Mouse (Mus musculus): ENCODE data around the gene Cenph. TPM values are rescaled to one million over a fixed set of nuclear protein-coding genes. Genes with fewer than 3 reads are reported as not detected.
"Not testable (repeated sequence)": the region's sequence is repeated elsewhere in the genome, so short reads cannot be mapped to it uniquely, and the experiment has no call there.

The Cenph gene
- polyA plus RNA-seq, 1 experiment from 2014 or later: 4.3 TPM

- H3K4me3 ChIP-seq (ENCODE audit: inconsistent target): peak overlapping the region; percentile 82
- 6% methylated on average over 8 of the region's 8 CpGs for WGBS (ENCODE audit: missing documents)
- no peak overlapping the region for H3K27ac ChIP-seq
- H3K79me2 ChIP-seq (ENCODE audit: inconsistent target): peaks cover 8% of the 10 kb centered on the region
- H3K36me3 ChIP-seq (ENCODE audit: inconsistent target): no peaks in the 10 kb centered on the region
Observed at GRCm38 (mm10) chr13:100776056-100776419, 339 bp upstream of the Cenph start.

- Histone ChIP-seq H3K4me3 (ENCODE audit: inconsistent target) (peak overlapping the region; percentile 82), H3K36me3 (ENCODE audit: inconsistent target) (0 out of 2 replicates have a peak, but pooled peaks cover 4% of the 10 kb centered on the region)
Observed at GRCm38 (mm10) chr13:100774704-100775103, 995 bp downstream of the Cenph start.

DNA sequence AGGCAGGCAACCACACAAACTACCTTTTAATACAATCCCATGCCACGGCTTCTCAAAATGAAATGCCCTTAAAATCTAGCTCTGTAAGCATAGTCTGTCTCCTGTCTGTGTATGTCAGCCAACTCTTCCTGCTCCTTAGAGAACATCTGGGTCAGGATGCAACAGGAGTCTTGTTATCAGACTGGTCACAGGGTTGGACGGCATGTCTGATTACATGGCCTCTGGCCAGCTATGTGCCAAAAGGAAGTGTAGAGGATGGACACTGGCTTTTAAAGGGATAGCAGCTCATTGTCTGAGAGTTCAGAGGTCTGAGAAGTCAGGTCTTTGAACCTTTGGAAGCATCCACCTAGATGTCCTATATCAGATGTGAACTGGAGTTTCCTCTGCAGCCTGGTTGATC is 20.4 kb downstream of the Cenph start:
- Histone ChIP-seq H3K79me2 (ENCODE audit: inconsistent target) (no peaks in the 10 kb centered on the region), H3K27ac (no peak overlapping the region), H3K36me3 (ENCODE audit: inconsistent target) (no peaks in the 10 kb centered on the region), H3K4me3 (ENCODE audit: inconsistent target) (no peak overlapping the region)
- 94% methylated on average over 2 of the region's 2 CpGs for WGBS (ENCODE audit: missing documents)

More at GRCm38 (mm10) chr13:100774704-100775103, 995 bp downstream of the Cenph start:
- Histone ChIP-seq H3K27ac (no peak overlapping the region), H3K79me2 (ENCODE audit: inconsistent target) (peaks cover 8% of the 10 kb centered on the region)

DNA sequence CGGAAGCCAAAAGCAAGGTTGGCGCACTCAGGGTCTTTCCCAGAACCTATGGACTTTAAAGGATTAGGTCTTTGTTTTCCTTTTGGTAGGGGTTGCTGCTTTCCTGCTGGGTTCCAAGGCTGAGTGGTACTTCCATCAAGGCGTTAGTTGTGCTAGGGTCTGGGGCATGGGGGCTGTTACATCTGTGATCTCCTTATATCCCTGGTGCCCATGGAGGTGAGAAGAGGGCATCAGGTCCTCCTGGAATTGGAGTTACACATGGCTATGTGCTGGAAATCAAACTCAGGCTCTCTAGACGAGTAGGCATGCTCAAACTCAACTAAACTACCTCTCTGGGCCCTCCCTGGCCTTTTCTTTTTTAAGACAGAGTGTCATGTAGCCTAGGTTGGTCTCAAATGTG is 21.5 kb downstream of the Cenph start:
- Histone ChIP-seq H3K36me3 (ENCODE audit: inconsistent target) (no peaks in the 10 kb centered on the region), H3K27ac (no peak overlapping the region), H3K79me2 (ENCODE audit: inconsistent target) (no peaks in the 10 kb centered on the region), H3K4me3 (ENCODE audit: inconsistent target) (no peak overlapping the region)
- 100% methylated on average over 4 of the region's 4 CpGs for WGBS (ENCODE audit: missing documents)

GRCm38 (mm10) chr13:100753011-100753410 is 22.7 kb downstream of the Cenph start:
- no peak overlapping the region for H3K27ac ChIP-seq
- no peaks in the 10 kb centered on the region for H3K79me2 ChIP-seq (ENCODE audit: inconsistent target)
- H3K36me3 ChIP-seq (ENCODE audit: inconsistent target): no peaks in the 10 kb centered on the region
- H3K4me3 ChIP-seq (ENCODE audit: inconsistent target): no peak overlapping the region
- 91% methylated on average over 5 of the region's 6 CpGs for WGBS (ENCODE audit: missing documents)

GRCm38 (mm10) chr13:100752529-100752928 is 23.2 kb downstream of the Cenph start:
- Histone ChIP-seq H3K79me2 (ENCODE audit: inconsistent target) (no peaks in the 10 kb centered on the region), H3K27ac (no peak overlapping the region), H3K4me3 (ENCODE audit: inconsistent target) (no peak overlapping the region), H3K36me3 (ENCODE audit: inconsistent target) (no peaks in the 10 kb centered on the region)
- WGBS (ENCODE audit: missing documents): 85% methylated on average over 8 of the region's 8 CpGs

GRCm38 (mm10) chr13:100751402-100751801 is 24.3 kb downstream of the Cenph start:
- H3K79me2 ChIP-seq (ENCODE audit: inconsistent target): no peaks in the 10 kb centered on the region
- no peaks in the 10 kb centered on the region for H3K36me3 ChIP-seq (ENCODE audit: inconsistent target)
- H3K4me3 ChIP-seq (ENCODE audit: inconsistent target): no peak overlapping the region
- H3K27ac ChIP-seq: no peak overlapping the region
- WGBS (ENCODE audit: missing documents): 85% methylated on average over 3 of the region's 3 CpGs

DNA sequence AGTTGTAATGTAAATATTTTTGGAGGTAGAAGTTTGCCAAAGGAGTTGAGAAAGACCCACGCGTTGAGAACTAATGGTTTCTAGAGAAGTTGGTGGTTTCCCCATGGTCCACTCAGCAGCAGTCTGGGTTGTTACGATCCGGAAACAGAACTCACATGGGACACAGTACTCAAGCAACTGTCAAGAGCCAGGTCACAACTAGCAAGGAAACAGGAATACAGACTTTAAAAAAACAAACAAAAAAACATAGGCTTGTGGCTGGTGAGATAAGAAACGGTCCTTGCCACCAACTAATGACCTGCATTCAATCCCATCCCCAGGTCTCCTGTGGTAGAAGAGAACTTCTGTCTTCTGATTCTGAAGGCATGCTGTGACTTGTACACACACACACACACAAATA is 24.9 kb downstream of the Cenph start:
- WGBS (ENCODE audit: missing documents): 15% methylated on average over 5 of the region's 5 CpGs
- no peak overlapping the region for H3K4me3 ChIP-seq (ENCODE audit: inconsistent target)
- no peaks in the 10 kb centered on the region for H3K79me2 ChIP-seq (ENCODE audit: inconsistent target)
- H3K36me3 ChIP-seq (ENCODE audit: inconsistent target): no peaks in the 10 kb centered on the region
- H3K27ac ChIP-seq: no peak overlapping the region

DNA sequence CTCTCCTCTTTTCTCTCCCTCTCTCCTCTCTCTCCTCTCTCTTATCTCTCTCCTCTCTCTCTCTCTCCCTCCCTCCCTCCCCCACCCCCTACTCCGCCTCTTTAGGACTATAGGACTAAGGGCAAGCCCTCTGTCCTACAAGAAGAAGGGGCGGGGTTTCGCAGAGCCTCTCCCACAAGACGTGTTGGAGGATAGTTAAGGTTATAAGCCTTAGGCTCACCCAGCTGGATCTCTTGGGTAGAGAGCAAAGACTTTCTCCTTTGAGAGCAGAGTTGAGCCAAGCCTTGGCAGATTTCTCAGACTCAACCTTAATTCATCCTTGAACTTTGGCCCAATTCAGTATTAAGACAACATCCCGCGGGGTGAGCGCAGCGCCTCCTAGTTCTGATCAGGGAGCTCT is 27.1 kb downstream of the Cenph start:
- H3K4me3 ChIP-seq (ENCODE audit: inconsistent target): no peak overlapping the region
- H3K27ac ChIP-seq: no peak overlapping the region
- 94% methylated on average over 6 of the region's 8 CpGs for WGBS (ENCODE audit: missing documents)
- H3K36me3 ChIP-seq (ENCODE audit: inconsistent target): no peaks in the 10 kb centered on the region
- peaks cover 3% of the 10 kb centered on the region for H3K79me2 ChIP-seq (ENCODE audit: inconsistent target)

DNA sequence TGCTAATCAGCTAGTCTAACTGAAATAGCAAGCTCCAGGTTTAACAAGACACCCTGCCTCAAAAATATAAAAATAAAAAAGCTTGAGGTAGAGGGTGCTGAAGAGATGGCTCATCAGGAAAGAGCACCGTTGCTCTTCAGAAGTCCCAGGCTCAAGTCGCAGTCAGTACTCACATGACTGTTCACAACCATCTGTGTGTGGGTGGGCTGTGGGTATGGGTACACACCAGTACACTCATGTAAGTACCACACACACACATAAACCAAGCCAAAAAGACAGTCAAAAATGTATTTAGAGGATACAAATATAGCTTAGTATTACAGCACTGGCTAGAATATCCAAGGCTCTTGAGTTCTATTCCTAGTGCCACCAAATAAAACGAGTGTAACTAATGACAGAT is 29.6 kb downstream of the Cenph start:
- H3K36me3 ChIP-seq (ENCODE audit: inconsistent target): no peaks in the 10 kb centered on the region
- peaks cover 29% of the 10 kb centered on the region for H3K79me2 ChIP-seq (ENCODE audit: inconsistent target)
- H3K27ac ChIP-seq: no peak overlapping the region
- WGBS (ENCODE audit: missing documents): 100% methylated on average over 3 of the region's 3 CpGs
- no peak overlapping the region for H3K4me3 ChIP-seq (ENCODE audit: inconsistent target)

GRCm38 (mm10) chr13:100744036-100744744 is 31.5 kb downstream of the Cenph start, which contains the start of gene Mrps36:
Mrps36 (minus strand) TSS chr13:100744659.
- H3K27ac ChIP-seq: peak within 1 kb of the TSS; percentile 65
- H3K79me2 ChIP-seq (ENCODE audit: inconsistent target): peaks cover 42% of the 10 kb centered on the region
- no peaks in the 10 kb centered on the region for H3K36me3 ChIP-seq (ENCODE audit: inconsistent target)
- 0% methylated on average over 47 of the region's 52 CpGs for WGBS (ENCODE audit: missing documents)
- H3K4me3 ChIP-seq (ENCODE audit: inconsistent target): peak within 1 kb of the TSS; percentile 57

DNA sequence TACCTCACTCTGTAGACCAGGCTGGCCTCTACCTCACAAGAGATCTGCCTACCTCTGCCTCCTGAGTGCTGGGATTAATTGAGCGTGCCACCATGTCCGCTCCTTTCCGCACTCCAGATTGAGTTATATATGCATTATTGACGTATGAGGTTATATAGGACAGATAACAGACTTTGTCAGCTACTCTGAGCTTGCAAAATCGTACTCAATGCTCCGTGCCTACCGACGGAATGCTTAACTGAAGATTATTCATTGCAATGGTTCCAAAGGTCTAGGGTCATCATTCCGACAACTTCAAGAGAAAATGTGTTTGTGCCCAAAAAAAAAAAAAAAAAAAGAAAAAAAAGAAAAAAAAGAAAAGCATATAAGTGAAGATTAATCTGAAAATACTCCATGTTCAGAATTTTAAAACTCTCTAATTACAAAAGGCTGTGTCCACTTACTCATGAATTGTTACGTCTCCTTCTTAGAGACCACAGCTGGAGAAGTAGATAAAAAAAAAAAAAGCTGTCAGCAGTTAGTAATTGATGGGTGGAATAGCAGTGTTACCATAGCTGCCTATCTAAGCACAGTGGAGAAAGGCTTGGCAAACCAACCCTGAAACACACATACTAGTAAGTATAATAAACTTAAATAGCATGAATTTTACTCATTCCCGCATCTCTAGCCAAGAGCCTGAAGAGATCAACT is 32.2 kb downstream of the Cenph start:
- Histone ChIP-seq H3K36me3 (ENCODE audit: inconsistent target) (no peaks in the 10 kb centered on the region), H3K4me3 (ENCODE audit: inconsistent target) (peak overlapping the region; percentile 57), H3K79me2 (ENCODE audit: inconsistent target) (peaks cover 42% of the 10 kb centered on the region), H3K27ac (peak overlapping the region; percentile 65)
- WGBS (ENCODE audit: missing documents): 82% methylated on average over 10 of the region's 11 CpGs

- no peak overlapping the region for H3K27ac ChIP-seq
- 86% methylated on average over 5 of the region's 5 CpGs for WGBS (ENCODE audit: missing documents)
- H3K79me2 ChIP-seq (ENCODE audit: inconsistent target): peaks cover 42% of the 10 kb centered on the region
- no peaks in the 10 kb centered on the region for H3K36me3 ChIP-seq (ENCODE audit: inconsistent target)
- H3K4me3 ChIP-seq (ENCODE audit: inconsistent target): no peak overlapping the region
Observed at GRCm38 (mm10) chr13:100742831-100743230, 32.9 kb downstream of the Cenph start.

- Histone ChIP-seq H3K36me3 (ENCODE audit: inconsistent target) (peaks cover 10% of the 10 kb centered on the region; the same call in 1 of the 2 replicates), H3K79me2 (ENCODE audit: inconsistent target) (peaks cover 30% of the 10 kb centered on the region), H3K27ac (no peak overlapping the region), H3K4me3 (ENCODE audit: inconsistent target) (no peak overlapping the region)
- 100% methylated on average over 2 of the region's 2 CpGs for WGBS (ENCODE audit: missing documents)
Observed at GRCm38 (mm10) chr13:100732756-100733155, 42.9 kb downstream of the Cenph start.

- H3K79me2 ChIP-seq (ENCODE audit: inconsistent target): peaks cover 42% of the 10 kb centered on the region
- 89% methylated on average over 1 of the region's 6 CpGs for WGBS (ENCODE audit: missing documents)
- H3K36me3 ChIP-seq (ENCODE audit: inconsistent target): peaks cover 14% of the 10 kb centered on the region; the same call in 1 of the 2 replicates
- H3K27ac ChIP-seq: peak overlapping the region; percentile 66; the same call in 1 of the 2 replicates
- H3K4me3 ChIP-seq (ENCODE audit: inconsistent target): not testable (repeated sequence)
Observed at GRCm38 (mm10) chr13:100731462-100732046, 44.1 kb downstream of the Cenph start.

All from macrophage (primary cell).